24 mouse cellular contexts compared by ENCODE assay signal in the genomic region with DNA sequence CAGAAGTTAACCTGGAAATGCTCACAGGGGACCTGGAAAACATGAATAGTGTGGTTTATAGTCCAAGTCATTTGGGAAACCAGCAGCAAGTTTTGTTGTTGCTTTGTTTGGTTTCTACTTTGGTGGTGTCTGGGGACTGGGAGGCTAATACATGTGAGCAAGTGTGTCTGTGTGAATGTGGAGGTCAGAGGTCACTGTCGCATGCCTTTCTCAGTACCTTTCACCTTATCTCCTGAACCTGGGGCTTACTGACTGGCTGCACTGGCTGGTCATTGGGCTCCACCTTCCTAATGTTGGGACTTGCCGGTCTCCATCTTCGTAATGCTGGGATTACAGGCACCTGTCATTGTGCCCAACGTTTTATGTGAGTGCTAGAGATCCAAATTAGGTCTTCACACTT. TPM values are rescaled to one million over a fixed set of nuclear protein-coding genes. Genes with fewer than 3 reads are reported as not detected.
DNase-seq lines count a peak whose midpoint lies in the region; TF ChIP-seq lines count a peak whose summit lies in the region.
"Had no signal": no experiment of that assay in that cellular context is flagged by ENCODE, and none has a peak within 500 bp of the region (broad histone marks: within the 10 kb centered on the region; RNA-seq: fewer than 3 reads in every experiment).

No protein-coding gene starts in this region.

- H3K4me1 ChIP-seq in CH12.LX (ENCODE audit: control insufficient read depth in 1 of 2, insufficient read depth in 2 of 2): peaks cover 32 to 76% of the 10 kb centered on the region in 2 experiments
- H3K4me1 ChIP-seq: embryonic facial prominence, embryonic 13.5 days; embryonic facial prominence, embryonic 15.5 days; forebrain, embryonic 10.5 days; forebrain, embryonic 12.5 days had no signal

- dilution Hi-C loops in CH12.LX (cut with MboI; ENCODE audit: extremely low pct_ligation_motif_present, extremely low pct_unique_long_range_greater_than_20kb, low sequenced_read_pairs): no loop called here

- TF ChIP-seq CTCF in CH12.LX (conservative IDR thresholded peaks at IDR 0.05 in 1 of 2, IDR thresholded peaks at IDR 0.05 in 1 of 2; ENCODE audit: low read depth in 2 of 2, low read length in 2 of 2): no peak

- H3K79me2 ChIP-seq in CH12.LX (replicated peaks; ENCODE audit: control insufficient read depth, extremely low read depth, insufficient read depth, poor library complexity, severe bottlenecking): peaks cover 2% of the 10 kb centered on the region; the same call in 1 of the 2 replicates

- no peak overlapping the region for H3K4me3 ChIP-seq in CH12.LX (replicated peaks in 1 of 3; ENCODE audit: low read depth in 2 of 3, low read length in 2 of 3, poor library complexity in 1 of 3)
- H3K4me3 ChIP-seq: embryonic facial prominence, embryonic 13.5 days; embryonic facial prominence, embryonic 15.5 days; erythroblast, embryonic 14.5 days; forebrain, embryonic 10.5 days; forebrain, embryonic 12.5 days had no signal

- in situ Hi-C loops in CH12.LX (cut with MboI; ENCODE audit: low pct_ligation_motif_present, low pct_unique_long_range_greater_than_20kb, low sequenced_read_pairs): no loop called here

- DNase-seq in heart, adult 11 months: peak; percentile 78
- DNase-seq in heart, adult 9 months (ENCODE audit: low spot score in 2 of 2): no peak
- DNase-seq in CH12.LX (ENCODE audit: extremely low read depth): no peak
- DNase-seq in yolk sac, embryonic 10.5 days (ENCODE audit: low spot score): peak; percentile 53
- DNase-seq in layer of hippocampus, adult 8-10 months (ENCODE audit: low spot score in 2 of 2): no peak
- DNase-seq: adrenal gland, adult 2 months; adrenal gland, postnatal 10 days; adrenal gland, postnatal 25 days; cerebellum, adult 11 months; cerebellum, adult 18-20 months; cerebellum, adult 8-10 months; cerebellum, adult 9-11 months; cerebellum, postnatal 14 days; cerebellum, postnatal 36 days; embryo, embryonic 11 days had no signal

- no peak for TF ChIP-seq RAD21 in CH12.LX (IDR thresholded peaks at IDR 0.05; ENCODE audit: low read depth, low read length)

- peak overlapping the region; percentile 17 for H3K27ac ChIP-seq in CH12.LX (ENCODE audit: insufficient read depth, low read depth)
- H3K27ac ChIP-seq: embryonic facial prominence, embryonic 13.5 days; embryonic facial prominence, embryonic 15.5 days; forebrain, embryonic 10.5 days; forebrain, embryonic 12.5 days had no signal

- peaks cover 30 to 74% of the 10 kb centered on the region in 2 experiments for H3K36me3 ChIP-seq in CH12.LX (replicated peaks in 1 of 2; ENCODE audit: control insufficient read depth in 1 of 2, insufficient read depth in 1 of 2, low read length in 1 of 2)

- peak overlapping the region; percentile 36; the same call in 1 of the 2 replicates for H3K9ac ChIP-seq in CH12.LX (ENCODE audit: insufficient read depth, low read depth)
- H3K9ac ChIP-seq: embryonic facial prominence, embryonic 13.5 days; embryonic facial prominence, embryonic 15.5 days; forebrain, embryonic 12.5 days had no signal

- no peak for TF ChIP-seq EP300 in CH12.LX (IDR thresholded peaks at IDR 0.05; ENCODE audit: low read length)

- no peaks in the 10 kb centered on the region for H3K27me3 ChIP-seq in CH12.LX (replicated peaks)
- H3K27me3 ChIP-seq: embryonic facial prominence, embryonic 13.5 days; embryonic facial prominence, embryonic 15.5 days; forebrain, embryonic 12.5 days had no signal

- no peaks in the 10 kb centered on the region for H3K9me3 ChIP-seq in CH12.LX (replicated peaks; ENCODE audit: low read length)
- H3K9me3 ChIP-seq: embryonic facial prominence, embryonic 13.5 days; embryonic facial prominence, embryonic 15.5 days; forebrain, embryonic 10.5 days; forebrain, embryonic 12.5 days; G1E had no signal

- H3K4me2 ChIP-seq in CH12.LX (ENCODE audit: insufficient read depth, low read depth, poor library complexity, severe bottlenecking): no peak overlapping the region
- H3K4me2 ChIP-seq: embryonic facial prominence, embryonic 13.5 days; embryonic facial prominence, embryonic 15.5 days; forebrain, embryonic 12.5 days had no signal

- TF ChIP-seq POLR2A in CH12.LX (IDR thresholded peaks at IDR 0.05; ENCODE audit: low read depth, low read length): no peak

TF ChIP-seq in CH12.LX, 34 proteins besides CTCF, POLR2A, EP300 and RAD21:
- TF ChIP-seq TBP (conservative IDR thresholded peaks at IDR 0.05; ENCODE audit: low read depth, low read length) (no peak), CHD1 (IDR thresholded peaks at IDR 0.05; ENCODE audit: low read depth, low read length) (no peak), SMC3 (IDR thresholded peaks at IDR 0.05; ENCODE audit: low read depth, low read length) (no peak), ZKSCAN1 (IDR thresholded peaks at IDR 0.05; ENCODE audit: borderline replicate concordance, low read depth, low read length) (no peak), MAX (IDR thresholded peaks at IDR 0.05; ENCODE audit: low read length) (no peak), ELF1 (IDR thresholded peaks at IDR 0.05; ENCODE audit: low read depth, low read length) (no peak), IRF4 (IDR thresholded peaks at IDR 0.05; ENCODE audit: low read depth, low read length) (no peak), CHD2 (IDR thresholded peaks at IDR 0.05; ENCODE audit: low read length) (no peak), USF1 (IDR thresholded peaks at IDR 0.05; ENCODE audit: low read depth, low read length) (no peak), MYC (IDR thresholded peaks at IDR 0.05; ENCODE audit: low read depth, low read length) (no peak), PAX5 (IDR thresholded peaks at IDR 0.05; ENCODE audit: low read length) (no peak), ZNF384 (IDR thresholded peaks at IDR 0.05; ENCODE audit: low read depth, low read length) (no peak), ETS1 (conservative IDR thresholded peaks at IDR 0.05; ENCODE audit: low read depth, low read length) (no peak), RCOR1 (conservative IDR thresholded peaks at IDR 0.05; ENCODE audit: low read depth, low read length) (no peak), POLR2AphosphoS2 (IDR thresholded peaks at IDR 0.05; ENCODE audit: low read depth, low read length) (no peak), ZMIZ1 (IDR thresholded peaks at IDR 0.05; ENCODE audit: low read depth, low read length) (no peak), MEF2A (IDR thresholded peaks at IDR 0.05; ENCODE audit: borderline replicate concordance, low read depth, low read length) (no peak), ZC3H11A (IDR thresholded peaks at IDR 0.05; ENCODE audit: low read depth, low read length) (no peak)

RNA-seq across cellular contexts. Expression of gene Gfpt1, which starts 28.0 kb away (rescaled TPM):
- total RNA-seq in CH12.LX (2012; rRNA removed) (32.1 and 32.6 TPM in 2 replicates), CH12.LX (2014; rRNA removed) (22.8 and 24.9 TPM in 2 replicates)
- 34.8 and 35.3 TPM in 2 replicates for polyA plus RNA-seq in CH12.LX (2012; ENCODE audit: insufficient read length, low read depth)
- 10 to 100 TPM; 50.6 to 54.4 (median 51.7) TPM for total RNA-seq in layer of hippocampus, adult 8-10 months (2022)

RNA-seq across cellular contexts. Expression of gene D6Ertd527e, which starts 33.9 kb away (rescaled TPM):
- 0.08 and 0.34 TPM in 2 replicates for total RNA-seq in CH12.LX (2012; rRNA removed)
- total RNA-seq in CH12.LX (2014; rRNA removed): not detected in 2 replicates
- 0.10 TPM in 1 of 2 replicates, not detected in the other for polyA plus RNA-seq in CH12.LX (2012; ENCODE audit: insufficient read length, low read depth)
- not detected for total RNA-seq in layer of hippocampus, adult 8-10 months (2022)
- total RNA-seq: adrenal gland, adult 2 months; common myeloid progenitor, adult 5-6 weeks had no signal
- polyA plus RNA-seq: C2C12; erythroblast, embryonic 14.5 days; forebrain, embryonic 14.5 days had no signal

Comparison
In these comparisons a context has a peak if more than half of its experiments do, and no peak if none do; other contexts are left out.
1. DNase-seq: peak in heart, adult 11 months (single experiment) and yolk sac, embryonic 10.5 days (single experiment); none in heart, adult 9 months (0 of 2), CH12.LX (single experiment) and layer of hippocampus, adult 8-10 months (0 of 2).